Mouse (Mus musculus): Measurements from ENCODE around the gene Cd300c2. TPM values are rescaled to one million over a fixed set of nuclear protein-coding genes. Genes with fewer than 3 reads are reported as not detected.

Gene Cd300c2
- polyA plus RNA-seq (2015; fragmentation: Nextera tagmentation; extraction: Ambion mirVana), result 10.9 and 15.5 TPM in 2 replicates

DNA sequence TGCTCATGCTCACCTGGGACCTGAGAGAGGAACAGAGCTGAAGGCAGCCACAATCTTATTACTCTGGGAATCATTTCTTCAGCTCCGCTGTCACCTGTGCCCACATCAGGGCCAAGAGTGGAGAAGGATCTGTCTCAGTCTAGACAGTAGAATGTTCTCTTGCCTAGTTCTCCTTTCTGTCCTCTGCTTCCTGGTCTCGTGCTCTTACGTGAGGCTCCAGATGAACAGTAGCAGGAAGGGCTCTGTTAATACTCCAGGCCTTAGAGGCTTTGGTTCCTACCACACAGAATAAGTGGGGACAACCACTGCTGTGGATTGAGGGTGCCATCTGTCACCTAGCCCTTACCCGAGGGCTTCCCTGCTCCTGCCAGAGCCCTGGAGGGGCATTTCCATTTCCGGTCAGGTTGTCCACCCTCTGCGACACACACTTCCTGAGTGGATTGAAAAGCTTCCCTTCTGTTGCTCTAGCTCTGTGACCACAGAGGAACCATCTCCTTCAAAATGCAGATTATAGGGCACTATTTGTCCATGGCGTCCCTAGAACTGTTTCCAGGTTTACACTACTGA lies at the start of gene Cd300c2:
Cd300c2 (minus strand) TSS at position 407 of the 567 bp plus-strand sequence.

DNA sequence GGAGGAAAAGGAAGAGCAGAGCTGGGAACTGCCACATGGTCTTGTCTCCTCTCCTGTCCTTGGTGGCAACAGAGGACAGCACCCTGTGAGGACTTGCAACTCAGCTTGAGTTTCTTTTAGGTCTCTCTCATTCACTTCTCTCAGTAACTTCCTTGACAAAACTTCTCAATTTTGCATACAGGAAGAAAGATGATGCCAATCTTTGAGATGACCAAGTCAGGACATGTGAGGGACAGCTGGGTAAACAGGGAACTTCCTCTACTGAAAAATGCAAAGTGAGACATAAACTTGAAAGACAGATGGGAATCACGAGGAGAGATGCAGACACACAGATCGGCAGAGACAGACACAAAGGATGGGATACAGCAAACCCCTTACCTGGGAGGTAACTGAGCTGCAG lies 46.6 kb upstream of the Cd300c2 start, which contains the start of gene Cd300ld3:
Cd300ld3 (minus strand) TSS at position 151 of the 400 bp plus-strand sequence.

DNA sequence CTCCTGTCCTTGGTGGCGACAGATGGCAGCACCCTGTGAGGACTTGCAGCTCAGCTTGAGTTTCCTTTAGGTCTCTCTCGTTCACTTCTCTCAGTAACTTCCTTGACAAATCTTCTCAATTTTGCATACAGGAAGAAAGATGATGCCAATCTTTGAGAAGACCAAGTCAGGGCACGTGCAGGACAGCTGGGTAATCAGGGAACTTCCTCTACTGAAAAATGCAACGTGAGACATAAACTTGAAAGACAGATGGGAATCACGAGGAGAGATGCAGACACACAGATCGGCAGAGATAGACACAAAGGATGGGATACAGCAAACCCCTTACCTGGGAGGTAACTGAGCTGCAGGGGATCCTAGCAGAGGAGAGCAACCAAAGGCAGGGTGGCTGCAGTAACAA lies 36.0 kb upstream of the Cd300c2 start, which contains the start of gene Cd300ld5:
Cd300ld5 (minus strand) TSS at position 101 of the 400 bp plus-strand sequence.

DNA sequence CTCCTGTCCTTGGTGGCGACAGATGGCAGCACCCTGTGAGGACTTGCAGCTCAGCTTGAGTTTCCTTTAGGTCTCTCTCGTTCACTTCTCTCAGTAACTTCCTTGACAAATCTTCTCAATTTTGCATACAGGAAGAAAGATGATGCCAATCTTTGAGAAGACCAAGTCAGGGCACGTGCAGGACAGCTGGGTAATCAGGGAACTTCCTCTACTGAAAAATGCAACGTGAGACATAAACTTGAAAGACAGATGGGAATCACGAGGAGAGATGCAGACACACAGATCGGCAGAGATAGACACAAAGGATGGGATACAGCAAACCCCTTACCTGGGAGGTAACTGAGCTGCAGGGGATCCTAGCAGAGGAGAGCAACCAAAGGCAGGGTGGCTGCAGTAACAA lies 25.2 kb upstream of the Cd300c2 start, which contains the start of gene Cd300ld4:
Cd300ld4 (minus strand) TSS at position 101 of the 400 bp plus-strand sequence.

DNA sequence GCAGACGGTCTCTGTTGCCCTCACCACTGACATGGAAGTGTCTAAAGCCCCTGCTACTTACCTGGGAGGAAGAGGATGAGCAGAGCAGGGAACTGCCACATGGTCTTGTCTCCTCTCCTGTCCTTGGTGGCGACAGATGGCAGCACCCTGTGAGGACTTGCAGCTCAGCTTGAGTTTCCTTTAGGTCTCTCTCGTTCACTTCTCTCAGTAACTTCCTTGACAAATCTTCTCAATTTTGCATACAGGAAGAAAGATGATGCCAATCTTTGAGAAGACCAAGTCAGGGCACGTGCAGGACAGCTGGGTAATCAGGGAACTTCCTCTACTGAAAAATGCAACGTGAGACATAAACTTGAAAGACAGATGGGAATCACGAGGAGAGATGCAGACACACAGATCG lies 14.4 kb upstream of the Cd300c2 start, which contains the start of gene Cd300ld2:
Cd300ld2 (minus strand) TSS at position 101 of the 400 bp plus-strand sequence.

DNA sequence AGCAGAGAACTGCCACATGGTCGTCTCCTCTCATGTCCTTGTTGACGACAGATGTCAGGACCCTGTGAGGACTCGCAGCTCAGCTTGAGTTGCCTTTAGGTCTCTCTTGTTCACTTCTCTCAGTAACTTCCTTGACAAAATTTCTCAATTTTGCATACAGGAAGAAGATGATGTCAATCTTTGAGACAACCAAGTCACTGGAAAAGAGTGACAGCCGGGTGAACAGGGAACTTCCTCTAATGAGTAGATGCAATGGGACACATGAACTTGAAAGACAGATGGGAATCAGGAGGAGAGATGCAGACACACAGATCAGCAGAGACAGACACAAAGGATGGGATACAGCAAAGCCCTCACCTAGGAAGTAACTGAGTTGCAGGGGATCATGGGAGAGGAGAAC lies 11.9 kb downstream of the Cd300c2 start, which contains the start of gene Cd300ld:
Cd300ld (minus strand) TSS at position 130 of the 400 bp plus-strand sequence.

GRCm38 (mm10) chr11:114968752-114969207 lies 32.9 kb downstream of the Cd300c2 start, which contains the start of gene Cd300c:
Gene Cd300c, minus strand, starts transcription at chr11:114969157.

Other genes with a start within 250 kb of the Cd300c2 start
- 0.17 and 0.40 TPM in 2 replicates for gene Kif19a, start 236.5 kb downstream of the Cd300c2 start, polyA plus RNA-seq (2015; fragmentation: Nextera tagmentation; extraction: Ambion mirVana)
- gene Btbd17, start 205.9 kb downstream of the Cd300c2 start, polyA plus RNA-seq (2015; fragmentation: Nextera tagmentation; extraction: Ambion mirVana), result 0.35 and 0.73 TPM in 2 replicates
- not detected in 2 replicates for gene Gpr142, start 203.0 kb downstream of the Cd300c2 start, polyA plus RNA-seq (2015; fragmentation: Nextera tagmentation; extraction: Ambion mirVana)
- 5.4 and 9.3 TPM in 2 replicates for gene Gprc5c, start 150.7 kb downstream of the Cd300c2 start, polyA plus RNA-seq (2015; fragmentation: Nextera tagmentation; extraction: Ambion mirVana)
- 10.1 and 17.2 TPM in 2 replicates for gene Cd300a, start 111.8 kb downstream of the Cd300c2 start, polyA plus RNA-seq (2015; fragmentation: Nextera tagmentation; extraction: Ambion mirVana)
- gene Cd300lb, start 67.5 kb downstream of the Cd300c2 start, polyA plus RNA-seq (2015; fragmentation: Nextera tagmentation; extraction: Ambion mirVana), result 7.2 and 8.7 TPM in 2 replicates
- gene Cd300c, start 32.7 kb downstream of the Cd300c2 start, polyA plus RNA-seq (2015; fragmentation: Nextera tagmentation; extraction: Ambion mirVana), result 0.41 and 0.44 TPM in 2 replicates
- gene Cd300ld, start 12.0 kb downstream of the Cd300c2 start, polyA plus RNA-seq (2015; fragmentation: Nextera tagmentation; extraction: Ambion mirVana), result 4.6 and 5.1 TPM in 2 replicates
- gene Cd300ld2, start 14.3 kb upstream of the Cd300c2 start, polyA plus RNA-seq (2015; fragmentation: Nextera tagmentation; extraction: Ambion mirVana), result not detected in 2 replicates
- gene Cd300ld4, start 25.1 kb upstream of the Cd300c2 start, polyA plus RNA-seq (2015; fragmentation: Nextera tagmentation; extraction: Ambion mirVana), result not detected in 2 replicates
- gene Cd300ld5, start 35.9 kb upstream of the Cd300c2 start, polyA plus RNA-seq (2015; fragmentation: Nextera tagmentation; extraction: Ambion mirVana), result not detected in 2 replicates
- gene Cd300ld3, start 46.5 kb upstream of the Cd300c2 start, polyA plus RNA-seq (2015; fragmentation: Nextera tagmentation; extraction: Ambion mirVana), result 0.18 TPM in 1 of 2 replicates, not detected in the other
- gene Cd300e, start 60.3 kb upstream of the Cd300c2 start, polyA plus RNA-seq (2015; fragmentation: Nextera tagmentation; extraction: Ambion mirVana), result 0.35 and 0.90 TPM in 2 replicates
- gene Rab37, start 89.6 kb upstream of the Cd300c2 start, polyA plus RNA-seq (2015; fragmentation: Nextera tagmentation; extraction: Ambion mirVana), result 5.7 and 7.7 TPM in 2 replicates
- gene Cd300lf, start 132.1 kb upstream of the Cd300c2 start, polyA plus RNA-seq (2015; fragmentation: Nextera tagmentation; extraction: Ambion mirVana), result 41.0 and 47.9 TPM in 2 replicates
- gene Slc9a3r1, start 161.5 kb upstream of the Cd300c2 start, polyA plus RNA-seq (2015; fragmentation: Nextera tagmentation; extraction: Ambion mirVana), result 35.2 and 49.0 TPM in 2 replicates
- 4.7 and 7.3 TPM in 2 replicates for gene Tmem104, start 185.6 kb upstream of the Cd300c2 start, polyA plus RNA-seq (2015; fragmentation: Nextera tagmentation; extraction: Ambion mirVana)
- 14.3 and 14.4 TPM in 2 replicates for gene Nat9, start 186.0 kb upstream of the Cd300c2 start, polyA plus RNA-seq (2015; fragmentation: Nextera tagmentation; extraction: Ambion mirVana)

All from spleen, postnatal 0 days (tissue).